Mouse (Mus musculus): ENCODE measurements around the gene 4930583I09Rik. TPM values are rescaled to one million over a fixed set of nuclear protein-coding genes. Genes with fewer than 3 reads are reported as not detected.

The 4930583I09Rik gene
- polyA plus RNA-seq, 1 experiment from 2014 or later, result not detected

GRCm38 (mm10) chr17:64789175-64789574, 46.7 kb downstream of the 4930583I09Rik start:
- no peak for ATAC-seq (replicated peaks)

GRCm38 (mm10) chr17:64788301-64788700, 47.6 kb downstream of the 4930583I09Rik start:
- Histone ChIP-seq H3K9me3 (no peaks in the 10 kb centered on the region), H3K36me3 (replicated peaks) (no peaks in the 10 kb centered on the region), H3K4me2 (no peak overlapping the region), H3K27me3 (replicated peaks) (no peaks in the 10 kb centered on the region), H3K9ac (no peak overlapping the region), H3K4me1 (no peaks in the 10 kb centered on the region), H3K27ac (no peak overlapping the region), H3K4me3 (no peak overlapping the region)
- no peak for ATAC-seq (replicated peaks)
- WGBS, result 87% methylated on average over 13 of the region's 13 CpGs

More at GRCm38 (mm10) chr17:64789175-64789574, 46.7 kb downstream of the 4930583I09Rik start:
- H3K27me3 ChIP-seq (replicated peaks), result no peaks in the 10 kb centered on the region
- H3K4me3 ChIP-seq, result no peak overlapping the region
- H3K9ac ChIP-seq, result no peak overlapping the region
- H3K9me3 ChIP-seq, result no peaks in the 10 kb centered on the region
- no peaks in the 10 kb centered on the region for H3K4me1 ChIP-seq
- H3K4me2 ChIP-seq, result no peak overlapping the region
- H3K36me3 ChIP-seq (replicated peaks), result no peaks in the 10 kb centered on the region
- no peak overlapping the region for H3K27ac ChIP-seq
- WGBS, result 76% methylated on average over 3 of the region's 3 CpGs

GRCm38 (mm10) chr17:64785961-64786360, 49.9 kb downstream of the 4930583I09Rik start:
- WGBS, result 69% methylated on average over 1 of the region's 1 CpGs
- ATAC-seq (replicated peaks), result no peak

More at GRCm38 (mm10) chr17:64785961-64786360, 49.9 kb downstream of the 4930583I09Rik start:
- H3K9me3 ChIP-seq, result no peaks in the 10 kb centered on the region
- H3K4me2 ChIP-seq, result no peak overlapping the region
- H3K4me3 ChIP-seq, result no peak overlapping the region
- no peaks in the 10 kb centered on the region for H3K36me3 ChIP-seq (replicated peaks)
- H3K4me1 ChIP-seq, result no peaks in the 10 kb centered on the region
- H3K27ac ChIP-seq, result no peak overlapping the region
- no peak overlapping the region for H3K9ac ChIP-seq
- H3K27me3 ChIP-seq (replicated peaks), result no peaks in the 10 kb centered on the region

Other genes starting within 250 kb of the 4930583I09Rik start
- gene Man2a1, start 235.3 kb downstream of the 4930583I09Rik start, polyA plus RNA-seq (2015; fragmentation: Nextera tagmentation; extraction: Ambion mirVana), result 6.0 and 6.1 TPM in 2 replicates

Measured in midbrain, embryonic 15.5 days (tissue).